22 mouse cellular contexts compared by ENCODE assay signal in genomic region chr14:30874095-30874700, GRCm38 (mm10). TPM values are rescaled to one million over a fixed set of nuclear protein-coding genes. Genes with fewer than 3 reads are reported as not detected.
A peak's percentile ranks its signal among the peaks of the same experiment; 100 is the strongest.
DNase-seq lines count a peak whose midpoint lies in the region; ATAC-seq and TF ChIP-seq lines count a peak whose summit lies in the region.
"Had no signal": no experiment of that assay in that cellular context is flagged by ENCODE, and none has a peak within 500 bp of the region (broad histone marks: within the 10 kb centered on the region; RNA-seq: fewer than 3 reads in every experiment).

No protein-coding gene starts in this region.

- no peak for TF ChIP-seq CTCF in lung, postnatal 0 days (IDR thresholded peaks at IDR 0.05)

- no peak overlapping the region for H3K27ac ChIP-seq in heart, embryonic 11.5 days (ENCODE audit: low read depth, low read length)
- H3K27ac ChIP-seq in embryonic facial prominence, embryonic 15.5 days (replicated peaks): no peak overlapping the region
- peak overlapping the region; percentile 62 for H3K27ac ChIP-seq in lung, postnatal 0 days (ENCODE audit: low read length)
- H3K27ac ChIP-seq in forebrain, embryonic 14.5 days (ENCODE audit: low read depth, low read length): no peak overlapping the region
- H3K27ac ChIP-seq: forebrain, embryonic 10.5 days; hindbrain, postnatal 0 days; layer of hippocampus, adult 2 months had no signal

- peak overlapping the region; percentile 24; the same call in 1 of the 2 replicates for H3K9ac ChIP-seq in heart, embryonic 11.5 days (ENCODE audit: low read depth, low read length)
- no peak overlapping the region for H3K9ac ChIP-seq in embryonic facial prominence, embryonic 15.5 days
- H3K9ac ChIP-seq in lung, postnatal 0 days (replicated peaks; ENCODE audit: low read depth): no peak overlapping the region
- H3K9ac ChIP-seq in forebrain, embryonic 14.5 days (ENCODE audit: low read length): no peak overlapping the region

- no peak overlapping the region for H3K4me3 ChIP-seq in heart, embryonic 11.5 days (ENCODE audit: low read depth, low read length)
- H3K4me3 ChIP-seq in embryonic facial prominence, embryonic 15.5 days (replicated peaks): no peak overlapping the region
- H3K4me3 ChIP-seq in lung, postnatal 0 days (ENCODE audit: low read depth, low read length): no peak overlapping the region
- no peak overlapping the region for H3K4me3 ChIP-seq in forebrain, embryonic 14.5 days (ENCODE audit: low read depth, low read length)
- H3K4me3 ChIP-seq: forebrain, embryonic 10.5 days; layer of hippocampus, adult 2 months had no signal

- TF ChIP-seq EP300 in lung, postnatal 0 days (IDR thresholded peaks at IDR 0.05): no peak

- H3K9me3 ChIP-seq in heart, embryonic 11.5 days (replicated peaks; ENCODE audit: control insufficient read depth, low read length): no peaks in the 10 kb centered on the region
- no peaks in the 10 kb centered on the region for H3K9me3 ChIP-seq in embryonic facial prominence, embryonic 15.5 days (replicated peaks)
- no peaks in the 10 kb centered on the region for H3K9me3 ChIP-seq in lung, postnatal 0 days (ENCODE audit: low read length)
- H3K9me3 ChIP-seq in forebrain, embryonic 14.5 days (replicated peaks; ENCODE audit: control insufficient read depth, low read length): no peaks in the 10 kb centered on the region
- H3K9me3 ChIP-seq: forebrain, embryonic 10.5 days had no signal

- no peaks in the 10 kb centered on the region for H3K27me3 ChIP-seq in heart, embryonic 11.5 days (ENCODE audit: control insufficient read depth, insufficient read depth, low read length)
- no peaks in the 10 kb centered on the region for H3K27me3 ChIP-seq in embryonic facial prominence, embryonic 15.5 days
- H3K27me3 ChIP-seq in lung, postnatal 0 days (replicated peaks; ENCODE audit: insufficient read depth, low read length): no peaks in the 10 kb centered on the region
- H3K27me3 ChIP-seq in forebrain, embryonic 14.5 days (replicated peaks; ENCODE audit: control insufficient read depth, insufficient read depth, low read length): no peaks in the 10 kb centered on the region

- no peak for ATAC-seq in heart, embryonic 11.5 days (replicated peaks; ENCODE audit: insufficient number of reproducible peaks, low FRiP score, low TSS enrichment)
- ATAC-seq in embryonic facial prominence, embryonic 15.5 days (ENCODE audit: insufficient number of reproducible peaks, low FRiP score, low TSS enrichment, low read depth): peak; percentile 35; the same call in 1 of the 2 replicates
- peak; percentile 44 for ATAC-seq in lung, postnatal 0 days
- ATAC-seq in forebrain, embryonic 14.5 days: no peak
- ATAC-seq: hindbrain, postnatal 0 days; midbrain, embryonic 16.5 days had no signal

- no peaks in the 10 kb centered on the region for H3K36me3 ChIP-seq in heart, embryonic 11.5 days (ENCODE audit: control insufficient read depth, insufficient read depth, low read length)
- H3K36me3 ChIP-seq in embryonic facial prominence, embryonic 15.5 days: peaks cover 39% of the 10 kb centered on the region
- 0 out of 2 replicates have a peak, but pooled peaks cover 4% of the 10 kb centered on the region for H3K36me3 ChIP-seq in lung, postnatal 0 days (ENCODE audit: insufficient read depth, low read length)
- H3K36me3 ChIP-seq in forebrain, embryonic 14.5 days (ENCODE audit: control insufficient read depth, insufficient read depth, low read length): peaks cover 32% of the 10 kb centered on the region

- peaks cover 32% of the 10 kb centered on the region for H3K4me1 ChIP-seq in heart, embryonic 11.5 days (ENCODE audit: control insufficient read depth, insufficient read depth, low read length)
- H3K4me1 ChIP-seq in embryonic facial prominence, embryonic 15.5 days: peaks cover 17% of the 10 kb centered on the region
- peaks cover 18% of the 10 kb centered on the region for H3K4me1 ChIP-seq in lung, postnatal 0 days (ENCODE audit: insufficient read depth, low read depth, low read length)
- H3K4me1 ChIP-seq in forebrain, embryonic 14.5 days (ENCODE audit: control insufficient read depth, insufficient read depth, low read length): 0 out of 2 replicates have a peak, but pooled peaks cover 3% of the 10 kb centered on the region

- no peak overlapping the region for H3K4me2 ChIP-seq in heart, embryonic 11.5 days
- H3K4me2 ChIP-seq in embryonic facial prominence, embryonic 15.5 days (replicated peaks): no peak overlapping the region
- 0 out of 2 replicates have a peak overlapping the region, but pooled peaks have one; percentile 3 for H3K4me2 ChIP-seq in lung, postnatal 0 days (replicated peaks; ENCODE audit: low read depth, low read length)
- H3K4me2 ChIP-seq in forebrain, embryonic 14.5 days (ENCODE audit: low read length): no peak overlapping the region

- 53% methylated on average over 18 of the region's 18 CpGs for WGBS in heart, embryonic 11.5 days (ENCODE audit: insufficient replicate concordance)
- 80% methylated on average over 18 of the region's 18 CpGs for WGBS in embryonic facial prominence, embryonic 15.5 days
- WGBS in lung, postnatal 0 days: 58% methylated on average over 17 of the region's 18 CpGs
- 83% methylated on average over 18 of the region's 18 CpGs for WGBS in forebrain, embryonic 14.5 days

- no peak for DNase-seq in heart, adult 18-20 months
- DNase-seq in kidney, postnatal 4 days: peak; percentile 36 to 54
- no peak for DNase-seq in kidney, adult 18-20 months
- DNase-seq in lung, postnatal 0 days (ENCODE audit: low spot score): peak; percentile 57
- DNase-seq in frontal cortex, postnatal 10 days (ENCODE audit: low spot score in 2 of 2): no peak
- DNase-seq in forebrain, embryonic 14.5 days (ENCODE audit: low spot score): no peak
- DNase-seq: B cell, adult 2 months; cerebellum, adult 11-12 months; cerebellum, postnatal 36 days; right cerebral cortex, postnatal 4 days; thymus, postnatal 14 days had no signal

RNA-seq across cellular contexts. Expression of gene Mustn1, which starts 4.8 kb away (rescaled TPM):
- 1.8 and 2.0 TPM in 2 replicates for polyA plus RNA-seq in heart, embryonic 11.5 days (2014; fragmentation: Nextera tagmentation; extraction: Ambion mirVana)
- total RNA-seq in heart, adult 18-20 months (2021): 10 to 100 TPM; 12.5 to 14.4 TPM
- 20.0 and 29.0 TPM in 2 replicates for polyA plus RNA-seq in embryonic facial prominence, embryonic 15.5 days (2015; fragmentation: Nextera tagmentation; extraction: Ambion mirVana)
- polyA plus RNA-seq in lung, postnatal 0 days (2015; fragmentation: Nextera tagmentation; extraction: Ambion mirVana): 30.5 and 36.6 TPM in 2 replicates
- polyA plus RNA-seq in forebrain, embryonic 14.5 days (2014; fragmentation: Nextera tagmentation; extraction: Ambion mirVana): 0.74 and 1.0 TPM in 2 replicates

RNA-seq across cellular contexts. Expression of gene Itih4, which starts 12.1 kb away (rescaled TPM):
- polyA plus RNA-seq in heart, embryonic 11.5 days (2014; fragmentation: Nextera tagmentation; extraction: Ambion mirVana): not detected in 2 replicates
- total RNA-seq in heart, adult 18-20 months (2021): 1 to 10 TPM; 3.1 to 7.9 TPM
- polyA plus RNA-seq in embryonic facial prominence, embryonic 15.5 days (2015; fragmentation: Nextera tagmentation; extraction: Ambion mirVana): not detected in 2 replicates
- 6.7 and 7.9 TPM in 2 replicates for polyA plus RNA-seq in lung, postnatal 0 days (2015; fragmentation: Nextera tagmentation; extraction: Ambion mirVana)
- not detected in 2 replicates for polyA plus RNA-seq in forebrain, embryonic 14.5 days (2014; fragmentation: Nextera tagmentation; extraction: Ambion mirVana)
- total RNA-seq: granulocyte monocyte progenitor cell, adult 5-6 weeks; megakaryocyte, adult 5-6 weeks had no signal
- polyA plus RNA-seq: embryonic facial prominence, embryonic 11.5 days; forebrain, embryonic 10.5 days; hindbrain, postnatal 0 days; limb, embryonic 11.5 days; midbrain, embryonic 16.5 days; neural tube, embryonic 11.5 days had no signal

RNA-seq across cellular contexts. Expression of gene Tmem110, which starts 48.8 kb away (rescaled TPM):
- polyA plus RNA-seq in heart, embryonic 11.5 days (2014; fragmentation: Nextera tagmentation; extraction: Ambion mirVana): 16.0 and 18.2 TPM in 2 replicates
- 1 to 10 TPM; 6.0 to 8.5 TPM for total RNA-seq in heart, adult 18-20 months (2021)
- 27.0 and 29.1 TPM in 2 replicates for polyA plus RNA-seq in embryonic facial prominence, embryonic 15.5 days (2015; fragmentation: Nextera tagmentation; extraction: Ambion mirVana)
- polyA plus RNA-seq in lung, postnatal 0 days (2015; fragmentation: Nextera tagmentation; extraction: Ambion mirVana): 41.7 and 44.7 TPM in 2 replicates
- 15.6 and 16.4 TPM in 2 replicates for polyA plus RNA-seq in forebrain, embryonic 14.5 days (2014; fragmentation: Nextera tagmentation; extraction: Ambion mirVana)

RNA-seq across cellular contexts. Expression of gene Itih3, which starts 49.4 kb away (rescaled TPM):
- 1.4 and 1.7 TPM in 2 replicates for polyA plus RNA-seq in heart, embryonic 11.5 days (2014; fragmentation: Nextera tagmentation; extraction: Ambion mirVana)
- under 1 TPM; 0.27 to 0.69 TPM for total RNA-seq in heart, adult 18-20 months (2021)
- 0.07 and 0.12 TPM in 2 replicates for polyA plus RNA-seq in embryonic facial prominence, embryonic 15.5 days (2015; fragmentation: Nextera tagmentation; extraction: Ambion mirVana)
- 2.2 and 2.5 TPM in 2 replicates for polyA plus RNA-seq in lung, postnatal 0 days (2015; fragmentation: Nextera tagmentation; extraction: Ambion mirVana)
- 0.19 and 0.62 TPM in 2 replicates for polyA plus RNA-seq in forebrain, embryonic 14.5 days (2014; fragmentation: Nextera tagmentation; extraction: Ambion mirVana)
- total RNA-seq: granulocyte monocyte progenitor cell, adult 5-6 weeks; megakaryocyte, adult 5-6 weeks had no signal
- polyA plus RNA-seq: neural tube, embryonic 11.5 days had no signal

Comparison
In these comparisons a context has a peak if more than half of its experiments do, and no peak if none do; other contexts are left out.
1. DNase-seq: peak in kidney, postnatal 4 days (2 of 2) and lung, postnatal 0 days (single experiment); none in heart, adult 18-20 months (0 of 2), kidney, adult 18-20 months (single experiment), frontal cortex, postnatal 10 days (0 of 2) and forebrain, embryonic 14.5 days (single experiment).
2. ATAC-seq: peak in embryonic facial prominence, embryonic 15.5 days (single experiment) and lung, postnatal 0 days (single experiment); none in heart, embryonic 11.5 days (single experiment) and forebrain, embryonic 14.5 days (single experiment).